Mouse (Mus musculus): ENCODE data around the gene Grid1. TPM values are rescaled to one million over a fixed set of nuclear protein-coding genes. Genes with fewer than 3 reads are reported as not detected.

The Grid1 gene
- polyA plus RNA-seq, 1 experiment from 2014 or later = 0.17 TPM

DNA sequence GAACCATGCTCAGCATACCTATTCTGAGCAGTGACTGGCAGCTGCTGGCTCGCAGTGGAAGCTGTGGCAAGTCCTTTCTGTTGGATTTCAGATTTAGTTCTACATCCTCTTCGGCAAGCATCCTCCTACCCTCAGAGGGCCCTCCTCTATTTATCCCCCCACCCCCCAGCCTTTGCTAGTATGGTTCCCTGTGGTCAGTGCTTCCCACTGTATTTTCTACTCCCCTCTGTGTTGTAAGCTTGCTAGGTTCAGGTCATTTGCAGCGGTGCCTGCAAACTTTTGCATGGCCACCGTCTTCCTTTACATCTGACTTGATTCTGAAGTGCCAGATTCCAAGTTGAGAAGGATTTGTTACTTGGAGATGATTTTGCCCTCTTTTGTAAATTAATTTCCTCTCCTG, 378.5 kb downstream of the Grid1 start:
- no peak for DNase-seq (ENCODE audit: low spot score)
- H3K27ac ChIP-seq (replicated peaks; ENCODE audit: low read depth, low read length) = no peak overlapping the region
- H3K9ac ChIP-seq (ENCODE audit: low read length) = no peak overlapping the region
- no peaks in the 10 kb centered on the region for H3K9me3 ChIP-seq (ENCODE audit: control insufficient read depth, low read length)
- no peak overlapping the region for H3K4me3 ChIP-seq (ENCODE audit: low read depth, low read length)
- H3K4me1 ChIP-seq (ENCODE audit: control insufficient read depth, insufficient read depth, low read length) = no peaks in the 10 kb centered on the region
- no peaks in the 10 kb centered on the region for H3K27me3 ChIP-seq (ENCODE audit: control insufficient read depth, insufficient read depth, low read length)
- no peak overlapping the region for H3K4me2 ChIP-seq (ENCODE audit: low read depth, severe bottlenecking)
- WGBS = 87% methylated on average over 4 of the region's 4 CpGs
- no peak for ATAC-seq (ENCODE audit: insufficient number of reproducible peaks, low FRiP score, low TSS enrichment, low read depth)
- H3K36me3 ChIP-seq (ENCODE audit: control insufficient read depth, insufficient read depth, low read length) = no peaks in the 10 kb centered on the region

DNA sequence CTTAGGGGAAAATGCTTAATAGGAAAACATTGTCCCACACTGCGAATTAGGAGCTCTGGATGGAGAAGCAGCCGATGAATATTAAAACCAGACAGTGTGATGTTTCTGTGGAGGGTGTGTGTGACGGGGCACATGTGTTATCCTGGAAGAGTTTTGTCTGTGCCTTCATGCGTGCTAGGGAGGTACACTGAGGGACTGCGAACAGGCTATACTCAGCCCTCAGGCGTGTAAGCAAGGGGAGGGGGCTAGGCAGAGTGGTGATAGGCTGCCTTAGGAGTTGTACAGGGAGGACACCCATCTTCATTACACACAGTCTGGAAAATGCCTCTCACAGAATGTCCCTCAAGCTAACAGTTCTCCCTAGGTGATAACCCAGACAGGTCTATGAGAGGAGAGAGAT, 379.0 kb downstream of the Grid1 start:
- 81% methylated on average over 6 of the region's 6 CpGs for WGBS
- Histone ChIP-seq H3K9ac (ENCODE audit: low read length) (no peak overlapping the region), H3K4me2 (ENCODE audit: low read depth, severe bottlenecking) (no peak overlapping the region), H3K27ac (replicated peaks; ENCODE audit: low read depth, low read length) (no peak overlapping the region), H3K4me3 (ENCODE audit: low read depth, low read length) (no peak overlapping the region), H3K36me3 (ENCODE audit: control insufficient read depth, insufficient read depth, low read length) (no peaks in the 10 kb centered on the region), H3K27me3 (ENCODE audit: control insufficient read depth, insufficient read depth, low read length) (no peaks in the 10 kb centered on the region), H3K4me1 (ENCODE audit: control insufficient read depth, insufficient read depth, low read length) (no peaks in the 10 kb centered on the region), H3K9me3 (ENCODE audit: control insufficient read depth, low read length) (no peaks in the 10 kb centered on the region)
- ATAC-seq (ENCODE audit: insufficient number of reproducible peaks, low FRiP score, low TSS enrichment, low read depth) (no peak), DNase-seq (ENCODE audit: low spot score) (no peak)

DNA sequence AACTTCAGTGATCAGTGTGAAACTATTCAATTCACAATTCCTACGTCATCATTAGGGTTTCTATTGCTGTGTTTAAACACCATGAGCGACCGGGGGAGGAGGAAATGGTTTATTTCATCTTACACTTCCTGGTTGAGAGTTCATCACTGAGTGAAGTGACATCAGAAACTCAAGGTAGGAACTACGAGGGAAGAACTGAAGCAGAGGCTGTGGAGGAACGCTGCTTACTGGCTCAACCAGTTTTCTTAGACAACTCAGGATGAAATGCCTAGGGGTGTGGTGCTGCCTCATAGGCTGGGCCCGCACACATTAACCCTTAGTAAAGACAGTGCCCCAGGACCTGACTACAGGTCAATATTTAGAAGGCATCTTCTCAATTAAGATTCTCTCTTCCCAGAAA, 389.5 kb downstream of the Grid1 start:
- Histone ChIP-seq H3K27ac (replicated peaks; ENCODE audit: low read depth, low read length) (no peak overlapping the region), H3K9ac (ENCODE audit: low read length) (no peak overlapping the region), H3K9me3 (ENCODE audit: control insufficient read depth, low read length) (no peaks in the 10 kb centered on the region), H3K4me1 (ENCODE audit: control insufficient read depth, insufficient read depth, low read length) (no peaks in the 10 kb centered on the region), H3K36me3 (ENCODE audit: control insufficient read depth, insufficient read depth, low read length) (no peaks in the 10 kb centered on the region), H3K4me2 (ENCODE audit: low read depth, severe bottlenecking) (no peak overlapping the region), H3K27me3 (ENCODE audit: control insufficient read depth, insufficient read depth, low read length) (no peaks in the 10 kb centered on the region), H3K4me3 (ENCODE audit: low read depth, low read length) (no peak overlapping the region)
- WGBS = 77% methylated on average over 6 of the region's 6 CpGs
- ATAC-seq (ENCODE audit: insufficient number of reproducible peaks, low FRiP score, low TSS enrichment, low read depth) (no peak), DNase-seq (ENCODE audit: low spot score) (no peak)

DNA sequence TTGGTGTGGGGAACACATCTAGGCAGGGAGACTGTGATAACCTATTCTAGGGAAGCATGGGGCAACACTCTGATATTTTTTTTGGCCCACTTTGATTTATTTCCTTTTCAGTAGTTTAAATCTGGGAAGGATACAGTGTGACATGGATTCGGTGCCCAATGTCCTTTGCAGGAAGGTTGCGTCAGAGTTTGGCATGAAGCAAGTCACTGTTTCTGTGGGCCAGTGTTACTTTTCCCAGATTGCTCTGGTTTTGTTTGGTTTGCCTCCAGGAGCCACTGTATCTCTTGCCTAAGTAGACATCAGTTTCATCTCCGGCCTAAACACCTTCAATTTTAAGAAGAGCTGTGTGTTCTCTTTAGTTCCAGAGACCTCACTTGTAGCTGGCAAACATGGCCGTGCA, 399.1 kb downstream of the Grid1 start:
- H3K9ac ChIP-seq (ENCODE audit: low read length) = no peak overlapping the region
- no peaks in the 10 kb centered on the region for H3K27me3 ChIP-seq (ENCODE audit: control insufficient read depth, insufficient read depth, low read length)
- H3K36me3 ChIP-seq (ENCODE audit: control insufficient read depth, insufficient read depth, low read length) = no peaks in the 10 kb centered on the region
- WGBS = 90% methylated on average over 4 of the region's 4 CpGs
- H3K27ac ChIP-seq (replicated peaks; ENCODE audit: low read depth, low read length) = no peak overlapping the region
- H3K4me2 ChIP-seq (ENCODE audit: low read depth, severe bottlenecking) = no peak overlapping the region
- no peaks in the 10 kb centered on the region for H3K4me1 ChIP-seq (ENCODE audit: control insufficient read depth, insufficient read depth, low read length)
- no peaks in the 10 kb centered on the region for H3K9me3 ChIP-seq (ENCODE audit: control insufficient read depth, low read length)
- ATAC-seq (ENCODE audit: insufficient number of reproducible peaks, low FRiP score, low TSS enrichment, low read depth) (no peak), DNase-seq (ENCODE audit: low spot score) (no peak)
- no peak overlapping the region for H3K4me3 ChIP-seq (ENCODE audit: low read depth, low read length)

DNA sequence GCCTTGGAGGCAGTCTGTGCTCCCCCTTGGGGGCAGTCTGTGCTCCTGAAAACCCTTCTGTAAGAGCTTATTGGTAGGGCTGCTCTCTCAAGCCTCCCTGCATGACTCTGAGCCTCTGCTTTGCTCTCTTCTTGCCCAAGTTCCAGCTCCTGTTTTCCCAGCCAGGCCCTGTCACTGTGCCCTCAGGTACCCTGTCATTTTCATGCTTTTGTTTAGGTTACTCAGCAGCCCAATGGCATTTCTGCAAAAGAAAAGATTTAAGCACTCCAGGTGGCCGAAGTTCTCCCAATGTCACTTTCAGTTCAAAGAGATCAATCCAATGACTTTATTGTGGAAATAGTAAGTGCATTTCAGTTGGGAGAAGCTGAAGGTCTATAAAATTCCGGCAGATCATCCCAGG, 402.3 kb downstream of the Grid1 start:
- Histone ChIP-seq H3K4me1 (ENCODE audit: control insufficient read depth, insufficient read depth, low read length) (no peaks in the 10 kb centered on the region), H3K9ac (ENCODE audit: low read length) (no peak overlapping the region), H3K36me3 (ENCODE audit: control insufficient read depth, insufficient read depth, low read length) (no peaks in the 10 kb centered on the region), H3K4me3 (ENCODE audit: low read depth, low read length) (no peak overlapping the region), H3K27ac (replicated peaks; ENCODE audit: low read depth, low read length) (no peak overlapping the region), H3K4me2 (ENCODE audit: low read depth, severe bottlenecking) (no peak overlapping the region), H3K27me3 (ENCODE audit: control insufficient read depth, insufficient read depth, low read length) (no peaks in the 10 kb centered on the region), H3K9me3 (ENCODE audit: control insufficient read depth, low read length) (no peaks in the 10 kb centered on the region)
- 76% methylated on average over 2 of the region's 2 CpGs for WGBS
- DNase-seq (ENCODE audit: low spot score) (no peak), ATAC-seq (ENCODE audit: insufficient number of reproducible peaks, low FRiP score, low TSS enrichment, low read depth) (no peak)

DNA sequence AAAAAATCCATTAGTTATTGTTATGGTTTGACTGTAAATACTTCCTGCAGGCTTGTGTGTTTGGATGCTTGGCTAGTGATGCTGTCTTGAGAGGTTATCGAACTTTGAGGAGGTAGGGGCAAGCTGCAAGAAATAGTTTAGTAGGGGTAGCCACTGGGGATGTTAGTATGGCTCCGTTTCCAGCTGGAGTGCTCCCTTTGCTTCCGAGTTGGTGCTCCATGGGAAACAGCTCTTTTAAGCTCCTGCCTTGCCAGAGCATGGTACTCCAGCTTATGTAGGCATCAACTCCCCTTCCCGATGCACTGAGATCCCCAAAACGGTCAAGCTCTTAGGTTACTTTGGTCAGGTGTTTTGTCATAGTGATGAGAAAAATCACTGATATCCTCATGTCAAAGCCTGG, 407.7 kb downstream of the Grid1 start:
- H3K9ac ChIP-seq (ENCODE audit: low read length) = no peak overlapping the region
- ATAC-seq (ENCODE audit: insufficient number of reproducible peaks, low FRiP score, low TSS enrichment, low read depth) (no peak), DNase-seq (ENCODE audit: low spot score) (no peak)
- H3K27ac ChIP-seq (replicated peaks; ENCODE audit: low read depth, low read length) = no peak overlapping the region
- 84% methylated on average over 5 of the region's 5 CpGs for WGBS
- H3K27me3 ChIP-seq (ENCODE audit: control insufficient read depth, insufficient read depth, low read length) = no peaks in the 10 kb centered on the region
- no peaks in the 10 kb centered on the region for H3K36me3 ChIP-seq (ENCODE audit: control insufficient read depth, insufficient read depth, low read length)
- no peaks in the 10 kb centered on the region for H3K9me3 ChIP-seq (ENCODE audit: control insufficient read depth, low read length)
- no peak overlapping the region for H3K4me3 ChIP-seq (ENCODE audit: low read depth, low read length)
- no peak overlapping the region for H3K4me2 ChIP-seq (ENCODE audit: low read depth, severe bottlenecking)
- H3K4me1 ChIP-seq (ENCODE audit: control insufficient read depth, insufficient read depth, low read length) = no peaks in the 10 kb centered on the region

DNA sequence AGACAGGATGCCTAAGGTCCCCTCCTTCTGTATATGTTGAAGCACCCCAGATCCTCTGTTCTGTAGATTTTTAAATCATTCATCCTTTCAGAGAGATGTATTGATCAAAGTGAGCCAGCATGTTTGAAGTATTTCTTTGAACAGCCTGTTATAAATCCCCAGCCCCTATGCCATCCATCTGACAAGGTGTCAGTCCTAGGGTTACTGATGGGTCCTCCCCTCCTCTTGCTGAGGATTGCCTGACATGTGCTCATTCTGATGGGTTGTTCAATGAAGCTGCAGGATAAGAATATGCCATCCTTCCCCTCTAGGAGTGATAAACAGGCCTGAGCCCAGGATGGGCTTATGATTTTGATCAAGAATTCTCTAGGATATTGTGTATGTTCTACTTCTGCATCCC, 411.5 kb downstream of the Grid1 start:
- ATAC-seq (ENCODE audit: insufficient number of reproducible peaks, low FRiP score, low TSS enrichment, low read depth) (no peak), DNase-seq (ENCODE audit: low spot score) (no peak)
- Histone ChIP-seq H3K4me3 (ENCODE audit: low read depth, low read length) (no peak overlapping the region), H3K27ac (replicated peaks; ENCODE audit: low read depth, low read length) (no peak overlapping the region), H3K9ac (ENCODE audit: low read length) (no peak overlapping the region), H3K9me3 (ENCODE audit: control insufficient read depth, low read length) (no peaks in the 10 kb centered on the region), H3K4me2 (ENCODE audit: low read depth, severe bottlenecking) (no peak overlapping the region), H3K36me3 (ENCODE audit: control insufficient read depth, insufficient read depth, low read length) (no peaks in the 10 kb centered on the region), H3K4me1 (ENCODE audit: control insufficient read depth, insufficient read depth, low read length) (no peaks in the 10 kb centered on the region), H3K27me3 (ENCODE audit: control insufficient read depth, insufficient read depth, low read length) (no peaks in the 10 kb centered on the region)

DNA sequence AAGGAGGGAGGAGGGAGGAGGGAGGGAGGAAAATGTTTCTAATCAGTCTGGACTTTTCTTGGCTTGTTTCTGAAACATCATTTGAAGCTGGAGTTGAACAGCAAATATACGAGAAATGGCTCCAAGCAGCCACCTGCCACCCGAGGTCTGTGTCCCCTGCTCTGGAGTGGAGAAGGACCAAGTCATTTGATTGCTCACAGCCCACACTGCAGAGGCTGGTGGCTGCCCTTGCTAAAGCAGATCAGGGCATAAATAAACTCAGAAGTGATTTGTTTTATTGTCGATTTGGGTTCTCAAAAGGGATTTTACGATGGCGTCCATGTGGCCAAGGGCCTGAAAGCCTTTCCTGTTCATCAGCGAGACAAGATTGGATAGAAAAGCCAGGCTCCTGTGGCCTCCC, 423.0 kb downstream of the Grid1 start:
- Histone ChIP-seq H3K4me1 (ENCODE audit: control insufficient read depth, insufficient read depth, low read length) (no peaks in the 10 kb centered on the region), H3K4me3 (ENCODE audit: low read depth, low read length) (no peak overlapping the region), H3K27ac (replicated peaks; ENCODE audit: low read depth, low read length) (no peak overlapping the region), H3K9ac (ENCODE audit: low read length) (no peak overlapping the region), H3K4me2 (ENCODE audit: low read depth, severe bottlenecking) (no peak overlapping the region), H3K36me3 (ENCODE audit: control insufficient read depth, insufficient read depth, low read length) (no peaks in the 10 kb centered on the region), H3K9me3 (ENCODE audit: control insufficient read depth, low read length) (no peaks in the 10 kb centered on the region), H3K27me3 (ENCODE audit: control insufficient read depth, insufficient read depth, low read length) (no peaks in the 10 kb centered on the region)
- ATAC-seq (ENCODE audit: insufficient number of reproducible peaks, low FRiP score, low TSS enrichment, low read depth) (no peak), DNase-seq (ENCODE audit: low spot score) (no peak)
- WGBS = 48% methylated on average over 6 of the region's 6 CpGs

DNA sequence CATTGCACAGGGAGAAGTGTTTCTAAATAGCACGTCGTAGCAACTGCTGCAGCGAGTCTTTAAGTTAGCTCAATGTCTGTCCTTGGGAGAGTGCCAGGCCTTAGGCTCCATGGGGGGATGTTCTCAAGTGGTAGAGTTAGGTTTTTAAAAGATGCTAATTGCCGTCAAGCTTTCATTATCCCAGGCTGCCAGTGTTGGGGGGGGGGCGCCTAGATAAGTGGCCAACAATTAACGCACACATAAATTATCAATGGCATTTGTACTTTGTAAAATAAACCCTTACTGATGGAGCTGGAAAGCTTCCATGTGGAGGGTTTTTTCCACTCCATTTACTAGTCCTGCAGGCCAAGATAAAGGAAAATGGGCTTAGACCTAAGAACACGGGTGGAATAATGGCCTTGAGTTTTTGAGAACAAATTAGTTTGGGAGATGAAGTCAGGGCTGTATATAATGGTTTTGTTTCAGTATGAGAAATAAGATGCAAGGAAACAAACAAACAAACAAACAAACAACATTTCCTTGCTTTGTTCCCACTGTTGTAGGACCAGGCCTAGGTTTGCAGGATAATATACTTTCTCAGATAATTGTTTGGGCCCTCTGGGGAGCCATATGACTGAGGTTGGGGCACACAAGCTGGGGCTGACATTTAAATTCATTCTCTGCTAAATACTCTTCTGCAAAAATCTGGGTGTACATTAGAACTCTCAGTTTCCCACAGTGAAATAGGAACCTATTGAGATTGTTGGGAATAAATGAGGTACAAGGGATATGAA, 425.1 kb downstream of the Grid1 start:
- no peaks in the 10 kb centered on the region for H3K27me3 ChIP-seq (ENCODE audit: control insufficient read depth, insufficient read depth, low read length)
- H3K27ac ChIP-seq (replicated peaks; ENCODE audit: low read depth, low read length) = no peak overlapping the region
- no peaks in the 10 kb centered on the region for H3K4me1 ChIP-seq (ENCODE audit: control insufficient read depth, insufficient read depth, low read length)
- no peak overlapping the region for H3K4me2 ChIP-seq (ENCODE audit: low read depth, severe bottlenecking)
- H3K9me3 ChIP-seq (ENCODE audit: control insufficient read depth, low read length) = no peaks in the 10 kb centered on the region
- H3K36me3 ChIP-seq (ENCODE audit: control insufficient read depth, insufficient read depth, low read length) = no peaks in the 10 kb centered on the region
- no peak overlapping the region for H3K9ac ChIP-seq (ENCODE audit: low read length)
- no peak overlapping the region for H3K4me3 ChIP-seq (ENCODE audit: low read depth, low read length)
- ATAC-seq (ENCODE audit: insufficient number of reproducible peaks, low FRiP score, low TSS enrichment, low read depth) = no peak
- WGBS = 69% methylated on average over 7 of the region's 7 CpGs
- DNase-seq (ENCODE audit: low spot score) = no peak
